Mouse (Mus musculus) testis, postnatal 14 days (tissue): ENCODE measurements around the gene Rad51b.

Experiments
- DNase-seq: peaks from one replicate; pipeline ENCODE4 v3.0.0; 2021; ENCODE audit warnings: low spot score

The Rad51b gene

GRCm38 (mm10) chr12:79804776-79805524, 507.9 kb downstream of the Rad51b start:
- no peak for DNase-seq

DNA sequence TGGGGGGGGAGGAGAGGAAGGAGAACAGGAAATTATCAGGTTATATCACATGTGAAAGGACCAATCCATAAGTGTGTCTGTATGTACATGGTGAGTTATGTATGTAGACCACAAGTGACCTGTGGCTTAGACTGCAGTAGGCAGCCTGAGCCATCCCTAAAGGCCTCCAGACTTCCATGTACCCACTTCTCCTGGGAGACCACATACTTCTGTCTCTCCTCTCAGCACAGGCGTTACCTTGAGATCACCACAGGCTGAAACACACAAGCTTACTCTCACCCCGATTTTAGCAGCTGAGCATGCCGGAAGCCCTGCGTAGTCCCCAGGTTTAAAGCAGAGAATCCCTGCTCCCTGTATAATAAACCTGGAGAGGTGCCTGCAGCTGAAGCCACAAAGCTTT, 509.9 kb downstream of the Rad51b start:
- DNase-seq, result no peak

DNA sequence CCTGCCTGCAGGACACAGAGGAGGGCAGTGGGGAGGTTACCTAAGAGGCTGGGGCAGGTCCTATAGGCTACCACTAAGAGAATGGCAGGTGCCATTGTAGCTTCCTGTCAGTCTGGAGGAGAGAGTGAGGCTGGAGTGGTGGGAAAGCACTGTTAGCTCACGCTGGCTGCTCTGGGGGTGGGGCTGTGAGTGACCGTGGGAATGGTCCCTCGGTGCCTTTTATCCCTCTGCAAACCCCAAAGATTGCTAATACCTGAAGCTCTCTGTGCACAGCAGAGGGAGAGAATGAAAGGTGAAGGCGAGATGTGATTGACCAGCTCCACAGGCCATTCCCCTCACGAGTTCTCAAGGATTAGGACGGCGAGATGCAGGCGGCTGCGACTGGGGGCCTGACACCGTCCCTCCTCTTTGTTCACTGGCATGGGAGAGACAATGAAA, 510.3 kb downstream of the Rad51b start:
- DNase-seq, result no peak

- DNase-seq, result no peak
These were observed 510.9 kb downstream of the Rad51b start for GRCm38 (mm10) chr12:79807938-79808401.

DNA sequence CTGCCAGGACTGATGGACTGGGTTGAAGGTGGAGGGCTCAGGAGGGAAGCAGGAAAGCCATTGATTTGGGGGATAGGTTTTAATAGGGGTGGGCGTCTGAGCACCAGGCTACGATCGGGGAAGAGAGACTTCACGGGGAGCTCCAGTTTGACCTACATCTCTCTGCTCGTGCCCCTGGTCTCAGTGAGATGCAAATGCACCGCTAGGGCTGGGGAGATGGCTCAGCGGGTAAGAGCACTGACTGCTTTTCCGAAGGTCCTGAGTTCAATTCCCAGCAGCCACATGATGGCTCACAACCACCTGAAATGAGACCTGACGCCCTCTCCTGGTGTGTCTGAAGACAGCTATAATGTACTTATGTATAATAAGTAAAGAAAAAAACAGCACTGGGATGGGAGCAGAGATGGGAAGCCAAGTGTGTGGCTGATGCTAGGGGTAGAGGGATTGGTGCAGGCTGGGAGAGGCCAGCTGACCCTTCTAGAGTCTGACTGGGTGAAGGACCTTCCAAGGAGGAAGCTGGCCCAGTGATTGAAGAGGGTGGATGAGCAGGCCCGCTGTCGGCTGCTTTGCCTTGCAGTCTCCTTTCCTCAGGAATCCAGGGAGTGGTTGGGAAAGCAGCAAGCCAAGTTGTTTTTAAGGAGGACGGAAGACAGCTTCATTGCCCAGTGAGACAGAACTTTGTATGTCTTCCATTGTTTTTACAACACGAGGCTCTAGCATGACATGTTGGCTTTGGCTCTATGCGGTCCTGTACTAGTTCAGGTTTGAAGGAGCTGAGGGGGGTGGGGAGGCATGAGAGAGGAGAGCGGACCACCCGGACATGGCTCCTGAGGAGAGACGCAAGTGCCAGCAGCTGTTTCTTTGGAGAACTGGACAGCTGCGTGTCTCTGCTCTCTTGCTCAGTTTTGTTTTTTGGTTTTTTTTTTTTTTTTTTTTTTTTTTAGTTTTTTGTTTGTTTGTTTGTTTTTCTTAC, 511.6 kb downstream of the Rad51b start:
- DNase-seq, result no peak

GRCm38 (mm10) chr12:79809518-79809917, 512.4 kb downstream of the Rad51b start:
- DNase-seq, result no peak

- DNase-seq, result no peak
These were observed 515.3 kb downstream of the Rad51b start for GRCm38 (mm10) chr12:79812422-79812821.

DNA sequence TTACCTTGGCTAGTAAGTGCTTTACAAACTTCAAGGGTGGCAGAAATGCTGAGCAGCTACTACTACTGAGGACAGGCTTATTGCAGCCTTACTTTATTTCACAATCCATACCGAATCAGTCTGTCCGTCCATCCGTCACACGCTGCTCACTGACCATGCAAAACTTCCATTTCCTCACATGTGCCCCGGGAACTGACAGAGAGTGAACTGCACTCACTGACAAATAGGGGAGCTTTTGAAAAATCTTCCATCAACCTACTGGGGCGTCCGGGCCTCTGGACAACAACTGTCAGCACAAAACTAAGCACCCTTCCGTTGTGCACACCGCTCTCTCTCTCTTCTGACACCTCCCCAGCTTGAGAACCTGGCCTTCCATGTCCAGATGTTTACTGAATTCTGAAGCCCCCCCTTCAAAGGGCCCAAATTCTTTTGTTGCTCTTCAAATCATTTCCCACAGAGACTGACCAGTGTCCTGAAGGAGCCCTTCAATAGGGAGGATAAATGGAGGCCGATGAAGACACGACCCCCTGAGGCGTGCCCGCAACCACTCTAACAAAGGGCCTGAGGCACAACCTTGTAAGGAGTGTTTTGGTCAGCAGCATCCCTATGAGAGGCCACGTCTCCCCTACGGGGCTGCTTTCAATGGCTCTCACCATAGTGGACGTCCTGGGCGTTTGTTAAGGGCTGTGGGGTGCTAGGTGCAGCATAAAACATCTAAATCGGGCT, 515.9 kb downstream of the Rad51b start:
- no peak for DNase-seq

- DNase-seq, result no peak
These were observed 516.7 kb downstream of the Rad51b start for GRCm38 (mm10) chr12:79813566-79814305.

- no peak for DNase-seq
These were observed 517.4 kb downstream of the Rad51b start for GRCm38 (mm10) chr12:79814312-79815091.

GRCm38 (mm10) chr12:79816241-79816640, 519.2 kb downstream of the Rad51b start:
- no peak for DNase-seq

DNA sequence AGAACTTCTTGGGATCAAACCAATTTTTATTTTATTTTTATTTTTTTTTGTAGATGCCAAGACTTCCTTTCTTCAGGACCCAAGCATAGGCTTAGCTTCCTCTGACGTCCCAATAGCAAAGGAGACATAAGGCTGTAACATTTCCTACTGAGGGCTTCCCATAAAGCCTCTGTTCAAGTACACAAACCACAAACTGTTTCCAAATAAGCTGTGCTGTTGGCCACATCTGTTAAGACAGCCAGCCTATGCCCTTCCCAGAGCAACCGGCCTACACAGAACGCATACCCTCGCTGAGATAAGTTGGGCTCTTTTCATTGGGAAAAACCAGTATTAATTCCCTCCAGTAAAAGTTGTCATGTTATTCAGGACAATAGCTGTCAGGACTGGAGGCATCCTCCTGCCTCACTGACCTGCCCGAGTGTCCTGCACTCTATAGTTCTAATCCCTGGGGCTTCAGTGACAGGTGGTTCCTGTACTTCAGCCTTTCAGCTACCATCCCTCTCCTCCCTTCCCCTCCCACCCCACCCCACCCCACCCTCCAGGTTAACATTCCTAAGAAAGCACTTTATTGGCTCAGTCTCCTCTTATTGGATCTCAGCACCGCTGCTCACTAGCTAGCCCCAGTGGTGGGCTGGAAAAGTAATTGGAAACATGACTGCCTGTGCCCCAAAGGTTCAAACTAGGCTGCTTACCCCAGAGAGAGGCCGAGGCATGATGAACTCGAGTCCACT, 523.3 kb downstream of the Rad51b start:
- DNase-seq, result no peak

- no peak for DNase-seq
These were observed 524.8 kb downstream of the Rad51b start for GRCm38 (mm10) chr12:79821901-79822300.

GRCm38 (mm10) chr12:79822401-79822800, 525.3 kb downstream of the Rad51b start:
- DNase-seq, result no peak

DNA sequence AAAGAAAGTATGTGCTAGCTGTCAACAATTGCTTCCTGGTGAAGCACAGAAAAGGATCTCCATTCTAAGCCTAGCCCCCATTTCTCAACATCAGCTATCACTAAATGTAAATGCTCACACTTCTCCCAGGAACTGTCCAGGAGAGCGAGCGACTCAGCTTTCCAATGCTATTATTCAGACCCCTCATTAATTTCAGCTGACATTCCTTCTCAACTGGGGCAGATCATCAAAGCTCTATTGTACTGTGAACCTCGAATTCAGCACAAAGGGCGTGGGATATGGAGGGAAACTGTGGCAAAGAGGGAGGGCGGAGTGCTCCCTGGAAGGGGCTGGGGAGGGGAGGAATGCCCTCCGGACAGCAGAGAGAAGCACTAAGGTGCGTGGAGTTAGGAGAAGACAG, 528.8 kb downstream of the Rad51b start:
- DNase-seq, result no peak

DNA sequence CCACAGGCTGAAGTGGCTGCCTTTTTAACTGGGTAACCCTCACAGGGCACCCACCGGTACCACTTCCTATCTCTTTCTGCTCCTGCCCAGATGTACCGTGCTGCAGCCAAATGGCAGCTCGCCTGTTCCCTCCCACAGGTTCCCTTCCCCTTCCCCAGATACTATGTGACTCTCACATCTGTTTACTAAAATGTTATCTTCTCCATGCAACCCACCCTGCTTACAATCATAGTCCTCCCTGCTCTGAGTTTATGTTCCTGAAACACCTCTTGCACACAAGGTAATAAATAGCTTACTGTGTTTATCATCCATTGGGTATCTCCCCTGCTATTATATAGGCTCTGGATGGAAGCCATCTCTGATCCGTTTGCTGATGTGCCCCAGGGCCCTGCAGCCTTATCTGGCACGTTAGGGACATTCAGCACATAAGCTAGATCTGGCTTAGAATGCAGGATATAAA, 530.2 kb downstream of the Rad51b start:
- no peak for DNase-seq

DNA sequence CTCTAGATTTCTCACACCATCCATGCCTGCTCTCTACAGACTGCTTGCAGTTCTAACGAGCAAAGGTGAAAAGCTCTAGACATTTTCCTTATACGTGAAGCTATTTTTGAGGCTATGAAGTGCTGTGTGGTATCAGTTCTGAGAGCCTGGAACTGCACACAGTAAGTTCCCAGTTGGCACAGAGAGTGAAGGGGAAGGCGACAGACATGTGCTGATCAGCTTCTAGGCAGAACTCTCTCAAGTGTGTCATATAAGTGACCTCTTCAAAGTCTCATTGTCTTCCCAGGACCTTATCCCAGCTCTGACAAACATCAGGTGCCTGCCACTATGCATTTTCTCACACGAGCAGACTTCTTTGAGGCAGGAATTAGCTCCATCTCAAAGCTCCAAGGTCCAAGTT, 530.7 kb downstream of the Rad51b start:
- no peak for DNase-seq

DNA sequence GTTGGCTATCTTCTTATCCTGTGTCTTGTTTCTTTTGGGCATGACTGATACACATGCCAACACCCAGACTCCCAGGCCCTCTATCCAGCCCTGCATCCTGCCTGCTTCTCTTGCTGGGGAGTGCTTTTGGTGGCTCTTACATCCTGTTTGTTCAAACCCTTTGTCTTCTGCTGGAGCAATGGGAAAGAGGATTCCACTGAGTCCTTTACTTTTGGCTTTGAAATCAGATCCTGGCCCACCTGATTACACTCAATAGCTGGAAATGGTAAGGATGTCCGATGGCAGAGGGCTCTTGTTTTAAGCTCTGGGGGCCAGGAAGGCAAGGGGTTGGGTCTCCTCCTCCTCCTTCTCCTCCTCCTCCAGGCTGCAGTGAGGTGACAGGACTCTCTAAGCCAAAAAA, 533.6 kb downstream of the Rad51b start:
- DNase-seq, result no peak

GRCm38 (mm10) chr12:79832611-79833010, 535.5 kb downstream of the Rad51b start:
- no peak for DNase-seq

DNA sequence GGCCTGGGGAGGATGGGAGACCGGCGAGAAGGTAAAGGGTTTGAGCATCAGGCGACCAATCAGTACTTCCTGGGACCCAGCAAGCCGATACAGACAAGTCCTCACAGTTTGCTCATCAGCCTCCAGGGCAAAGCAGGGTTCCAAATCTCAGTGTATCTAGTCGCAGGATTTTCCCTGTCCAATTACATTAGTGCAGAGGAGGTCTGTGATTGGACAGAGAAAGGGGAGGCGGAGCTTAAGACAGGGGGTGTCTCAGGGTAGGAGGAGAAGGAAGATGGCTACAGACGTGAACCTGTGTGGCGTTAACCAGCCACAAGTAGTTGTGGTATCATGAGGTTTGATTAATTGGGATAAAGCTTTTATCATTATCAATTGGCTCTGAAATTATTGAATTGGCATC, 538.4 kb downstream of the Rad51b start:
- DNase-seq, result peak; percentile 54
